In genomic region chr6:86815436-86815835, GRCm38 (mm10) we compare ENCODE assay signal across 8 mouse cellular contexts. TPM values are rescaled to one million over a fixed set of nuclear protein-coding genes. Genes with fewer than 3 reads are reported as not detected.
DNase-seq lines count a peak whose midpoint lies in the region; ATAC-seq and TF ChIP-seq lines count a peak whose summit lies in the region.
"Had no signal": no experiment of that assay in that cellular context is flagged by ENCODE, and none has a peak within 500 bp of the region (broad histone marks: within the 10 kb centered on the region; RNA-seq: fewer than 3 reads in every experiment).

No protein-coding gene starts in this region.

- H3K9me3 ChIP-seq in liver, embryonic 11.5 days (ENCODE audit: control insufficient read depth, low read length) = no peaks in the 10 kb centered on the region
- H3K9me3 ChIP-seq in liver, postnatal 0 days (ENCODE audit: low read length) = no peaks in the 10 kb centered on the region
- H3K9me3 ChIP-seq in embryonic facial prominence, embryonic 11.5 days (replicated peaks; ENCODE audit: control insufficient read depth, low read length) = no peaks in the 10 kb centered on the region
- no peaks in the 10 kb centered on the region for H3K9me3 ChIP-seq in hindbrain, embryonic 12.5 days (replicated peaks)
- H3K9me3 ChIP-seq in neural tube, embryonic 12.5 days = no peaks in the 10 kb centered on the region

- peak overlapping the region; percentile 3; the same call in 1 of the 2 replicates for H3K4me3 ChIP-seq in liver, embryonic 11.5 days (ENCODE audit: low read depth, low read length)
- no peak overlapping the region for H3K4me3 ChIP-seq in liver, postnatal 0 days (ENCODE audit: low read depth, low read length)
- no peak overlapping the region for H3K4me3 ChIP-seq in embryonic facial prominence, embryonic 11.5 days (ENCODE audit: low read depth, low read length)
- H3K4me3 ChIP-seq in hindbrain, embryonic 12.5 days = no peak overlapping the region
- no peak overlapping the region for H3K4me3 ChIP-seq in neural tube, embryonic 12.5 days

- no peaks in the 10 kb centered on the region for H3K27me3 ChIP-seq in liver, embryonic 11.5 days (replicated peaks; ENCODE audit: control insufficient read depth, insufficient read depth, low read length)
- no peaks in the 10 kb centered on the region for H3K27me3 ChIP-seq in liver, postnatal 0 days (ENCODE audit: insufficient read depth, low read length)
- no peaks in the 10 kb centered on the region for H3K27me3 ChIP-seq in embryonic facial prominence, embryonic 11.5 days (ENCODE audit: control insufficient read depth, insufficient read depth, low read length)
- H3K27me3 ChIP-seq in hindbrain, embryonic 12.5 days = no peaks in the 10 kb centered on the region
- H3K27me3 ChIP-seq in neural tube, embryonic 12.5 days (replicated peaks) = no peaks in the 10 kb centered on the region

- TF ChIP-seq EP300 in liver, postnatal 0 days (IDR thresholded peaks at IDR 0.05; ENCODE audit: low read depth) = no peak

- peaks cover 12% of the 10 kb centered on the region for H3K4me1 ChIP-seq in liver, embryonic 11.5 days (replicated peaks; ENCODE audit: control insufficient read depth, insufficient read depth, low read length)
- no peaks in the 10 kb centered on the region for H3K4me1 ChIP-seq in liver, postnatal 0 days (ENCODE audit: insufficient read depth)
- peaks cover 4% of the 10 kb centered on the region; the same call in 1 of the 2 replicates for H3K4me1 ChIP-seq in embryonic facial prominence, embryonic 11.5 days (ENCODE audit: control insufficient read depth, insufficient read depth, low read length)
- peaks cover 11% of the 10 kb centered on the region for H3K4me1 ChIP-seq in hindbrain, embryonic 12.5 days
- peaks cover 6% of the 10 kb centered on the region for H3K4me1 ChIP-seq in neural tube, embryonic 12.5 days

- no peaks in the 10 kb centered on the region for H3K36me3 ChIP-seq in liver, embryonic 11.5 days (ENCODE audit: control insufficient read depth, insufficient read depth, low read length)
- H3K36me3 ChIP-seq in liver, postnatal 0 days (replicated peaks; ENCODE audit: insufficient read depth, low read length) = no peaks in the 10 kb centered on the region
- H3K36me3 ChIP-seq in embryonic facial prominence, embryonic 11.5 days (replicated peaks; ENCODE audit: control insufficient read depth, insufficient read depth, low read depth, low read length) = no peaks in the 10 kb centered on the region
- H3K36me3 ChIP-seq in hindbrain, embryonic 12.5 days = no peaks in the 10 kb centered on the region
- H3K36me3 ChIP-seq in neural tube, embryonic 12.5 days = no peaks in the 10 kb centered on the region

- 22% methylated on average over 7 of the region's 7 CpGs for WGBS in liver, embryonic 11.5 days
- 48% methylated on average over 7 of the region's 7 CpGs for WGBS in liver, postnatal 0 days (ENCODE audit: insufficient replicate concordance)
- 3% methylated on average over 7 of the region's 7 CpGs for WGBS in embryonic facial prominence, embryonic 11.5 days
- 7% methylated on average over 7 of the region's 7 CpGs for WGBS in hindbrain, embryonic 12.5 days
- WGBS in neural tube, embryonic 12.5 days = 4% methylated on average over 7 of the region's 7 CpGs

- DNase-seq in liver, embryonic 11.5 days (ENCODE audit: low spot score) = no peak
- DNase-seq in liver, postnatal 0 days = no peak
- DNase-seq in embryonic facial prominence, embryonic 11.5 days (ENCODE audit: low spot score) = peak; percentile 70
- no peak for DNase-seq in frontal cortex, postnatal 10 days (ENCODE audit: low spot score in 2 of 2)
- no peak for DNase-seq in right cerebral cortex, postnatal 14 days
- DNase-seq: kidney, postnatal 14 days had no signal

- no peak overlapping the region for H3K27ac ChIP-seq in liver, embryonic 11.5 days (ENCODE audit: low read depth, low read length)
- H3K27ac ChIP-seq in liver, postnatal 0 days (ENCODE audit: low read depth) = no peak overlapping the region
- H3K27ac ChIP-seq in embryonic facial prominence, embryonic 11.5 days (replicated peaks; ENCODE audit: low read depth, low read length) = peak overlapping the region; percentile 28
- H3K27ac ChIP-seq in hindbrain, embryonic 12.5 days = no peak overlapping the region
- H3K27ac ChIP-seq in neural tube, embryonic 12.5 days = no peak overlapping the region

- no peak for ATAC-seq in liver, embryonic 11.5 days (replicated peaks; ENCODE audit: low FRiP score)
- ATAC-seq in liver, postnatal 0 days = no peak
- no peak for ATAC-seq in embryonic facial prominence, embryonic 11.5 days (replicated peaks; ENCODE audit: insufficient number of reproducible peaks, low FRiP score, low TSS enrichment, low read depth)
- no peak for ATAC-seq in hindbrain, embryonic 12.5 days (ENCODE audit: low FRiP score)
- ATAC-seq in neural tube, embryonic 12.5 days (ENCODE audit: low FRiP score, low read depth) = no peak

- H3K9ac ChIP-seq in liver, embryonic 11.5 days (ENCODE audit: low read depth, low read length) = no peak overlapping the region
- H3K9ac ChIP-seq in liver, postnatal 0 days (replicated peaks) = no peak overlapping the region
- H3K9ac ChIP-seq in embryonic facial prominence, embryonic 11.5 days (replicated peaks; ENCODE audit: low read length) = peak overlapping the region; percentile 22; the same call in 1 of the 2 replicates
- H3K9ac ChIP-seq in hindbrain, embryonic 12.5 days = no peak overlapping the region
- no peak overlapping the region for H3K9ac ChIP-seq in neural tube, embryonic 12.5 days

- TF ChIP-seq CTCF in liver, postnatal 0 days (IDR thresholded peaks at IDR 0.05; ENCODE audit: low read depth) = no peak

- peak overlapping the region; percentile 40 for H3K4me2 ChIP-seq in liver, embryonic 11.5 days
- no peak overlapping the region for H3K4me2 ChIP-seq in liver, postnatal 0 days (ENCODE audit: low read depth, low read length)
- H3K4me2 ChIP-seq in embryonic facial prominence, embryonic 11.5 days (ENCODE audit: low read depth, low read length) = peak overlapping the region; percentile 19
- peak overlapping the region; percentile 21 for H3K4me2 ChIP-seq in hindbrain, embryonic 12.5 days (replicated peaks)
- H3K4me2 ChIP-seq in neural tube, embryonic 12.5 days (replicated peaks) = peak overlapping the region; percentile 45

RNA-seq across cellular contexts. Expression of gene Anxa4, which starts 22.1 kb away (rescaled TPM):
- 41.8 and 43.0 TPM in 2 replicates for polyA plus RNA-seq in liver, embryonic 11.5 days (2014; fragmentation: Nextera tagmentation; extraction: Ambion mirVana)
- polyA plus RNA-seq in liver, postnatal 0 days (2015; fragmentation: Nextera tagmentation; extraction: Ambion mirVana) = 32.5 and 32.7 TPM in 2 replicates
- 12.5 and 14.1 TPM in 2 replicates for polyA plus RNA-seq in embryonic facial prominence, embryonic 11.5 days (2014; fragmentation: Nextera tagmentation; extraction: Ambion mirVana)
- polyA plus RNA-seq in hindbrain, embryonic 12.5 days (2016; fragmentation: Nextera tagmentation; extraction: Ambion mirVana) = 9.9 and 11.3 TPM in 2 replicates
- 6.8 and 7.4 TPM in 2 replicates for polyA plus RNA-seq in neural tube, embryonic 12.5 days (2016; fragmentation: Nextera tagmentation; extraction: Ambion mirVana)

RNA-seq across cellular contexts. Expression of gene Aak1, which starts 33.9 kb away (rescaled TPM):
- 13.1 TPM in 2 replicates for polyA plus RNA-seq in liver, embryonic 11.5 days (2014; fragmentation: Nextera tagmentation; extraction: Ambion mirVana)
- polyA plus RNA-seq in liver, postnatal 0 days (2015; fragmentation: Nextera tagmentation; extraction: Ambion mirVana) = 1.9 and 2.2 TPM in 2 replicates
- 17.2 and 17.3 TPM in 2 replicates for polyA plus RNA-seq in embryonic facial prominence, embryonic 11.5 days (2014; fragmentation: Nextera tagmentation; extraction: Ambion mirVana)
- 37.0 and 47.6 TPM in 2 replicates for polyA plus RNA-seq in hindbrain, embryonic 12.5 days (2016; fragmentation: Nextera tagmentation; extraction: Ambion mirVana)
- polyA plus RNA-seq in neural tube, embryonic 12.5 days (2016; fragmentation: Nextera tagmentation; extraction: Ambion mirVana) = 30.3 and 34.6 TPM in 2 replicates
